Mouse (Mus musculus) stomach, postnatal 0 days (tissue): ENCODE results near the gene Lrrc8a. TPM values are rescaled to one million over a fixed set of nuclear protein-coding genes. Genes with fewer than 3 reads are reported as not detected.
A peak's percentile ranks its signal among the peaks of the same experiment; 100 is the strongest.

Experiments used
- ATAC-seq: fragments of 200-750 bp; cut with Nextera tagmentation; 2 replicates; pipeline ENCODE4 v1.8.0; 2017; ENCODE audit not compliant: low FRiP score, low TSS enrichment
- DNase-seq: peaks from one replicate; pipeline ENCODE4 v3.0.0-alpha.2; 2016; ENCODE audit warnings: low spot score
- H3K27ac ChIP-seq: fragments of 300-500 bp; sonication (generic); replicated peaks from 2 replicates; pipeline ENCODE4 v1.5.1; 2014; ENCODE audit warnings: mild to moderate bottlenecking, control low read depth
- H3K27me3 ChIP-seq: fragments of 300-500 bp; sonication (generic); 2 replicates; pipeline ENCODE4 v1.6.1; 2014; ENCODE audit warnings: low read length; ENCODE audit not compliant: control insufficient read depth, insufficient read depth
- H3K36me3 ChIP-seq: fragments of 300-500 bp; sonication (generic); 2 replicates; pipeline ENCODE4 v1.6.1; 2014; ENCODE audit warnings: low read length, mixed read lengths; ENCODE audit not compliant: control insufficient read depth, insufficient read depth
- H3K4me1 ChIP-seq: fragments of 300-500 bp; sonication (generic); replicated peaks from 2 replicates; pipeline ENCODE4 v1.6.1; 2014; ENCODE audit warnings: antibody characterized with exemption; ENCODE audit not compliant: control insufficient read depth, insufficient read depth
- H3K4me2 ChIP-seq: fragments of 300-500 bp; sonication (generic); replicated peaks from 2 replicates; pipeline ENCODE4 v1.6.1; 2014; ENCODE audit warnings: low read depth, mild to moderate bottlenecking, control low read depth, moderate library complexity
- H3K4me3 ChIP-seq: fragments of 300-500 bp; sonication (generic); 2 replicates; pipeline ENCODE4 v1.5.1; 2014; ENCODE audit warnings: low read depth, low read length, control low read depth
- H3K9ac ChIP-seq: fragments of 300-500 bp; sonication (generic); 2 replicates; pipeline ENCODE4 v1.6.1; 2014; ENCODE audit warnings: mild to moderate bottlenecking, low read length, control low read depth, mixed read lengths
- H3K9me3 ChIP-seq: fragments of 300-500 bp; sonication (generic); 2 replicates; pipeline ENCODE4 v1.6.1; 2016; ENCODE audit warnings: low read length; ENCODE audit not compliant: control insufficient read depth
- CTCF ChIP-seq: IDR thresholded peaks from 2 replicates; pipeline ENCODE4 v1.5.1; 2016; ENCODE audit warnings: antibody characterized with exemption, low read depth, mild to moderate bottlenecking, moderate library complexity
- EP300 ChIP-seq: optimal IDR thresholded peaks from 2 replicates; pipeline ENCODE3; 2016; ENCODE audit warnings: antibody characterized with exemption
- WGBS: fragments of 180-500 bp; shearing (Covaris S2); extraction: QIAGEN DNeasy Blood & Tissue Kit; methylation state at CpG from one replicate; pipeline ENCODE4 v1.1.7; 2014; 5-methylcytosine and 5-hydroxymethylcytosine counted together
- polyA plus RNA-seq: library from polyadenylated mRNA; unstranded; fragments of >200 nt; fragmentation: Nextera tagmentation; extraction: Ambion mirVana; gene quantifications from 2 replicates; pipeline ENCODE4 v1.2.1, GENCODE M21; 2015

Gene Lrrc8a
- polyA plus RNA-seq: 30.3 and 31.7 TPM in 2 replicates

DNA sequence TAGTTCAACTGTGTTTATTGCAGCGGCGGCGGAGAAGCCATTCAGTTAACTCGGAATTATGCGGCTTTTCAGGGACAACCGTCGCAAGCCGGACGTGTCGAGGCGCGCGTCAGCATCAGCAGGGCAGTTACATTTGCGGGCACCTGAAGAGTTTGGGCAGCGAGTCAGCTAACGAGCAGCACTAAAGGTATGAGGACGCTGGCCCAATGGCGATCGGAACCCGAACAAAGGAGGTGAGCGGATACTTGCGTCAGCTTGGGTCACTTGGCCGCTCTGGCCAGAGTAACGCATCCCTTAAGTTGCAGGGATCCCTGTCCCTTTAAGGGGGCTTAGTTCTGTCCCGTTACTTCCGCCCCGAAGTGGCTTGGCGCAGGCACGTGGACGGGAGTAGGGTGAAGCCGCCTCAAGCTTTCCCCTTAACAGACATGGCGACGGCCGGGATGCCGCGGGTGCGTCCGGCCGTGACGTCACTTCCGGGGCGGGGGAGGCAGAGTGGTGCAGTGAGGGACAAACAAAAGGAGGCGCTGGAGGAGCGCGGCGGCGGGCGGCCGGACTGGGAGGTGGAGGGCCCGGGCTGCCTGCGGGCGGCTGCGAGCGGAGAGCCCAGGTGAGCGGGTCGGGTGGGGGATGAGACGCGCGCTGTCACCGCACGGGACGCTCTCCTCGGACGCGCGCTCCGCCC, at the start of gene Lrrc8a:
Lrrc8a (plus strand) TSS at position 517 of the 682 bp plus-strand sequence.
- peak within 1 kb of the TSS; percentile 68 for H3K4me2 ChIP-seq
- under 1% methylated on average over 46 of the region's 67 CpGs for WGBS
- peak; percentile 59 for TF ChIP-seq EP300
- peak; percentile 68 for TF ChIP-seq CTCF
- H3K27me3 ChIP-seq: no peaks in the 10 kb centered on the region
- H3K4me3 ChIP-seq: peak within 1 kb of the TSS; percentile 66
- H3K4me1 ChIP-seq: peaks cover 6% of the 10 kb centered on the region
- peaks cover 10% of the 10 kb centered on the region; the same call in 1 of the 2 replicates for H3K36me3 ChIP-seq
- peak within 1 kb of the TSS; percentile 90 for H3K27ac ChIP-seq
- peak; percentile 100 for DNase-seq
- peak; percentile 97 for ATAC-seq
- H3K9me3 ChIP-seq: no peaks in the 10 kb centered on the region
- peak within 1 kb of the TSS; percentile 69 for H3K9ac ChIP-seq

DNA sequence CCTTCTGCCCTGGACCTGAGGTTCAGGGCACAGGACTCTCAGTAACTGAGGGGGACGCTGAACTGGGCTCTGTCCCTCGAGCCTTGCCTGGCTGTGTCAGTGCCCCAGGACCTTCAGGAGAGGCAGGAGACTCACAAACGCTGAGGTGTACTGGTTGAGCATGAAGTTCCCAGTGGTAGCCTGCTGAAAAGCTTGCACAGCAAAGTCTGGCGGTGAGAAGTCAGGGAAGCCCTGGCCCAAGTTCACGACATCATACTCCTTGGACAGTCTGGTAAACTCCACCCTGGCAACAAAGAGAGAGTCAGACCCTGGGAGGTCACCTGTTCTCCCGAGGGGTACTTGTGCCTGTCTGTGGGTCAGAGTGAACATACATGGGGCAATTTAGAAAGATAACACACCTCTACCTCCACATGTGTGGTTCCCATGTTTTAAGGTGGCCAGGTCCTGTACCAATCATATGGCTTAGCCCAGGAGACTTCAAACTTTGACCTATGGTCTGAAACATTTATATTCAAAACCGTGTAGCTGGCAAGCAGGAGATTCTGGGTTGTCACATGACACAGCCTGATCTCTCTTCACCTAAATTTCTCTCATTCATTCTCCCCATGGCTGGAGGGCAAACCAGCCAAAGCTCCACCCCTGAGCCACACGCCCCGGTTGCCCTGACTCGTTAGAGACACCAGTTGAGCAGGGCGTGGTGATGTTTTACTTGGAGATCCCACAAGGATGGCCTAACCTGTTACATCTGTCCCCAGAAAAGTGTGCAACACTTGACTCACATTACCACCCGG, 45.5 kb upstream of the Lrrc8a start:
- ATAC-seq: 0 out of 2 replicates have a peak, but pooled peaks have one; percentile 9
- Histone ChIP-seq H3K4me2 (no peak overlapping the region), H3K36me3 (no peaks in the 10 kb centered on the region), H3K9me3 (no peaks in the 10 kb centered on the region), H3K9ac (no peak overlapping the region), H3K4me3 (no peak overlapping the region), H3K27ac (no peak overlapping the region), H3K4me1 (no peaks in the 10 kb centered on the region), H3K27me3 (no peaks in the 10 kb centered on the region)
- TF ChIP-seq EP300 (no peak), CTCF (no peak)
- no peak for DNase-seq
- WGBS: 73% methylated on average over 12 of the region's 12 CpGs

DNA sequence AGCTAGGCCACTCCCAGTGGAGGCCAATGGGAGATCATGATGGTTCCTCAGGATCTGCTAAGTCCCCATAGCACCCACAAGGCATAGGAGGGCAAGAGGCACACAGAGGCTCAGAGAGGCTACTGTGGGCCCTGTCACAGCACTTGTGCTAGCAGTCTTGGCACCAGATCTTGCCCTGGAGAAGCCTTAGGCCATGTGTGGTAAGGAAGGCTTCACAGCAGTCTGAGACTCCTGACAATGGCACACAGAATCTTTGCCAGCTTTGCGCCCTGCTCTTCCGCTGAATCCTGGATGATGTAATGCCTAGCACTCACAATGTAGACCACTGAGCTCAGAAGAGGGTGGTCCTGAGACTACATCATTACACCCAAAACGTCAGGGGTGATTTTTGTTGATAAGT, 42.9 kb upstream of the Lrrc8a start:
- TF ChIP-seq CTCF (no peak), EP300 (no peak)
- ATAC-seq (no peak), DNase-seq (no peak)
- H3K27ac ChIP-seq: no peak overlapping the region; the same call in 1 of the 2 replicates
- no peaks in the 10 kb centered on the region for H3K27me3 ChIP-seq
- H3K4me1 ChIP-seq: no peaks in the 10 kb centered on the region
- no peak overlapping the region for H3K4me2 ChIP-seq
- no peaks in the 10 kb centered on the region for H3K9me3 ChIP-seq
- H3K4me3 ChIP-seq: no peak overlapping the region
- H3K9ac ChIP-seq: no peak overlapping the region
- 75% methylated on average over 3 of the region's 3 CpGs for WGBS
- H3K36me3 ChIP-seq: no peaks in the 10 kb centered on the region

DNA sequence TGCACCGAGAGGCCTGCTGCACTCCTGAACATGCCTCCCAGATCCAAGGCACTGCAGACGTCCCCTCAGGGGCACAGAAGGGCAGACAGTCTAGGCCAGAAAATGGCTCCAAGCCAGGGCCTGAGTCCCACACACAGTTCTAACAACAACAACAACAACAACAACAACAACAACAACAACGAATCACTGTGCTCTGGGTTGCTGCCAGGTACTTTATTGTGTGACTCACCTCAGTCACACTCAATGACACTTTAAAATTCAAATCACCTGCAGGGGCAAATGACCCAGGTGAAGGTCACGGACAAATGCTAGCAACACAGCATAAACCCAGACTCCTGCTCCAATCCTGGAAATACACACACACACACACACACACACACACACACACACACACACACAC, 39.5 kb upstream of the Lrrc8a start:
- ATAC-seq (no peak), DNase-seq (no peak)
- H3K4me1 ChIP-seq: no peaks in the 10 kb centered on the region
- H3K27ac ChIP-seq: no peak overlapping the region
- H3K4me3 ChIP-seq: no peak overlapping the region
- H3K4me2 ChIP-seq: no peak overlapping the region
- no peak overlapping the region for H3K9ac ChIP-seq
- WGBS: 59% methylated on average over 4 of the region's 4 CpGs
- no peaks in the 10 kb centered on the region for H3K9me3 ChIP-seq
- no peaks in the 10 kb centered on the region for H3K27me3 ChIP-seq
- TF ChIP-seq EP300: no peak
- no peak for TF ChIP-seq CTCF
- no peaks in the 10 kb centered on the region for H3K36me3 ChIP-seq

DNA sequence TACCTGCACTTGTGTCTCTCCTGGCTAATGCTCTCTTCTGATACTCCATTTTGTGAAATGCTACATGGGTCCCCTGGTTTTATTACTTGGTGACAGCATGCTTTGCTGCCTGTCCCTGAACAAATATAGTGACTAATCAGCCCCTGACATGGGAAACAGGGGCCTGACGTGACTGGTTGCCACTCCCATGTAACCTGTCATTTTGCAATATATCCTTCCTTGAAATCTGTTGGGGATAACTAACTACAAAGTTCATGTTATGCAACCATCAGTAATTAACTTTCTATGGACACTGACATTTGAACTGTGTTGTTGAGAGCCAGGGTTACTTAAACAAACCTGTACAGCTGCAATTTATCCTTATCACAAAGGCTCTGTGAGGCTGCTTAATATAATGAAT, 37.5 kb upstream of the Lrrc8a start:
- 28% methylated on average over 1 of the region's 1 CpGs for WGBS
- DNase-seq (peak; percentile 56), ATAC-seq (peak; percentile 85)
- Histone ChIP-seq H3K27ac (peak overlapping the region; percentile 85), H3K9ac (no peak overlapping the region), H3K27me3 (no peaks in the 10 kb centered on the region), H3K36me3 (no peaks in the 10 kb centered on the region), H3K9me3 (no peaks in the 10 kb centered on the region), H3K4me1 (0 out of 2 replicates have a peak, but pooled peaks cover 4% of the 10 kb centered on the region), H3K4me3 (no peak overlapping the region), H3K4me2 (no peak overlapping the region)
- TF ChIP-seq CTCF: no peak
- peak; percentile 94 for TF ChIP-seq EP300
